Mouse (Mus musculus) heart, postnatal 0 days (tissue): ENCODE results near the gene Dhdh.

ENCODE experiments used
- CTCF ChIP-seq: IDR thresholded peaks from 2 replicates; pipeline ENCODE4 v1.5.1; 2016; ENCODE audit warnings: antibody characterized with exemption, control low read depth, low read depth
- EP300 ChIP-seq: IDR thresholded peaks from 2 replicates; pipeline ENCODE4 v1.6.1; 2016; ENCODE audit warnings: antibody characterized with exemption, low read depth

DNA sequence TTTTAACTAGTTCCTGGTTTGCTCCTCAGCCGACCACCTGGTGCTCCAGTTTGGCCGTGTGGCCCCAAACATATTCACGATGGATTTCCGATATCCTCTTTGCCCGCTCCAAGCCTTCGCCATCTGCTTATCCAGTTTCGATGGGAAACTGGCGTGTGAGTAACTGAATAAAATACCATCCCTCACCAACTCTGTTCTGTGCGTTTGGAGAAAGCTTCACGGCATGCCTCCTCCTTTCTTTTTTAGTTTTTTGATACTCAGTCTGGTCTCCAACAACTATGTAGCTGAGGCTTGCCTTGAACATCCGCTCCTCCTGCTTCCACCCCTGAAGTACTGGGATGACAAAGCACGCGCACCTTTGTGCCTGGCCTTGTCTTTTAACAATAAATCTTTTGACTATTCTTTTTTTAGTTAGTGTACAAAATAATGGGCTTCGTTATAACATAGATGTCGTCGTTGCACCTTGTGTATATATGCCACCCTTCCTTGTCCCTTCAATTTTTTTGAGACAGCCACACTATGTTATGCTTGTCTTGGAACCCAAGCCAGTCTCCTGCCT lies 33.7 kb upstream of the Dhdh start:
- no peak for TF ChIP-seq CTCF
- TF ChIP-seq EP300 = no peak
